Mouse (Mus musculus) cerebellum, adult 9-10 months (tissue): Measurements from ENCODE around the gene Wnt8b.
A peak's percentile ranks its signal among the peaks of the same experiment; 100 is the strongest.

ENCODE experiments used
- DNase-seq: peaks from one replicate; pipeline ENCODE4 v3.0.0; 2022

Wnt8b gene

GRCm38 (mm10) chr19:44513054-44513833, 20.0 kb downstream of the Wnt8b start:
- DNase-seq = no peak

GRCm38 (mm10) chr19:44513921-44514482, 20.7 kb downstream of the Wnt8b start:
- DNase-seq = no peak

GRCm38 (mm10) chr19:44514521-44515451, 21.5 kb downstream of the Wnt8b start:
- no peak for DNase-seq

- DNase-seq = no peak
Observed at GRCm38 (mm10) chr19:44515769-44516168, 22.5 kb downstream of the Wnt8b start.

GRCm38 (mm10) chr19:44517996-44518768, 24.9 kb downstream of the Wnt8b start:
- no peak for DNase-seq

GRCm38 (mm10) chr19:44519152-44519551, 25.9 kb downstream of the Wnt8b start:
- no peak for DNase-seq

GRCm38 (mm10) chr19:44525551-44526205, 32.4 kb downstream of the Wnt8b start:
- no peak for DNase-seq

GRCm38 (mm10) chr19:44530018-44530417, 36.7 kb downstream of the Wnt8b start:
- no peak for DNase-seq

GRCm38 (mm10) chr19:44535376-44535775, 42.1 kb downstream of the Wnt8b start:
- no peak for DNase-seq

- no peak for DNase-seq
Observed at GRCm38 (mm10) chr19:44537416-44537815, 44.1 kb downstream of the Wnt8b start.

- DNase-seq = no peak
Observed at GRCm38 (mm10) chr19:44542694-44543178, 49.5 kb downstream of the Wnt8b start.

GRCm38 (mm10) chr19:44544372-44544771, 51.1 kb downstream of the Wnt8b start:
- DNase-seq = no peak

GRCm38 (mm10) chr19:44544775-44545174, 51.5 kb downstream of the Wnt8b start:
- peak; percentile 75 for DNase-seq

- DNase-seq = peak; percentile 27
Observed at GRCm38 (mm10) chr19:44545321-44546041, 52.2 kb downstream of the Wnt8b start, which contains the start of gene Sec31b. TSS of gene Sec31b (minus strand) at chr19:44545864.

GRCm38 (mm10) chr19:44552731-44553130, 59.5 kb downstream of the Wnt8b start, which contains the start of gene Gm20538:
TSS of gene Gm20538 (minus strand) at chr19:44552831.
- DNase-seq = no peak

- no peak for DNase-seq
Observed at GRCm38 (mm10) chr19:44553286-44553685, 60.0 kb downstream of the Wnt8b start.

- DNase-seq = no peak
Observed at GRCm38 (mm10) chr19:44554490-44554860, 61.2 kb downstream of the Wnt8b start.

- peak; percentile 94 for DNase-seq
Observed at GRCm38 (mm10) chr19:44554861-44555590, 61.8 kb downstream of the Wnt8b start, which contains the start of gene Ndufb8. TSS of gene Ndufb8 (minus strand) at chr19:44555440.

- DNase-seq = peak; percentile 98
Observed at GRCm38 (mm10) chr19:44562652-44563206, 69.5 kb downstream of the Wnt8b start, which contains the start of gene Hif1an. TSS of gene Hif1an (plus strand) at chr19:44562850.
